Comparison of ENCODE assay signal across 10 mouse cellular contexts in the genomic region with DNA sequence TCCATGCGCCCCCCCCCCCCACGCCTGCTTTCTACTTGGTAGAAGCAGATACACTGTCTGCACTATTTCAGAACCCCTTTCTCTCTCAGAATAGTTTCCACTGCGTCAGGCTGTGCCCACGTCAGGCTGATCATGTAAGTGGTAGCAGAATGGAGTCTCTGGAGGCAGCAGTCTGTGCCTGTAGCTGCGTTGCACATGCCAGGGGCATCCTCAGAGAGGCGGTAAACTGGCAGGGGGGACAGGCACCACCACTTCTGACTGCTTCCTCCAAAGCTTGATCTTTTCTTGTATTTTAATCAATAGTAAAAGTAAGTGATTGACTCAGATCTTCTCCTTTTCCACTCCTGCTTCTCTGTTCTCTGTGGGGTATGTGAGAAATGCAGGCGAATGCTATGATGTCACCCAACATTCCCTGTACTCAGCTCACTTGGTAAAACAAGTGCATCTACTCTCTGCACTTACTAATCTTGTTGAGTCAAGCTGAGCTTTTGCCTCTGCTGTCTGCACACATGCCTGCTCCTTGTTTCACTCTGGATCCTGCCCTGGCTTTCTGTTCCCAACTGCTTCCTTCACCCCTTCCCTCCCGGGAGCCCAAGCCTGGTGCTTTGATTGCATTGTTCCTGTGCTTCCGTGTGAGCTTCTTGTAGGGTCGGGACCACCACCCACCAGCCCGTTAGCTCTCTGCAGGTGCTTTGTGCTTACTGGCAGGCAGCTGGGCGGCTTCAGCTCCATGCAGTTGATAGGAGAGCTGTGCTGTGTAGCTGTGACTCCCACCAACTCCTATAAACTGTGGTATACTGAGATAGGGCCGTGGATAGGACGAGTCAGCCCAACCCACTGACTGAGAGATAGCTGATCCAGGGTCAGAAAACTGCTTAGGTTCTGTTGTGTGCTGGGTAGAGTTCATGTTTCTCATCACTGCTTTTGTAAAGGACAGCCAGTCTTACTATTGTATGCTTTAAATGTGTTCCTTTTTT.
DNase-seq lines count a peak whose midpoint lies in the region; ATAC-seq and TF ChIP-seq lines count a peak whose summit lies in the region.
"Had no signal": no experiment of that assay in that cellular context is flagged by ENCODE, and none has a peak within 500 bp of the region (broad histone marks: within the 10 kb centered on the region; RNA-seq: fewer than 3 reads in every experiment).

No protein-coding gene starts in this region.

- no peak overlapping the region for H3K9ac ChIP-seq in MEL (ENCODE audit: control insufficient read depth, low read depth, low read length, poor library complexity, severe bottlenecking)
- H3K9ac ChIP-seq in liver, embryonic 15.5 days, result no peak overlapping the region

- no peak overlapping the region for H3K4me2 ChIP-seq in liver, embryonic 15.5 days

- H3K79me2 ChIP-seq in MEL (ENCODE audit: control insufficient read depth, insufficient read depth, low read length, poor library complexity), result peaks cover 2% of the 10 kb centered on the region; the same call in 1 of the 2 replicates

- peaks cover 0 to 8% of the 10 kb centered on the region in 2 experiments; a peak in 2 of 4 replicates for H3K4me1 ChIP-seq in MEL (ENCODE audit: control insufficient read depth in 1 of 2, insufficient read depth in 2 of 2, low read length in 2 of 2)
- H3K4me1 ChIP-seq in liver, embryonic 15.5 days (replicated peaks), result peaks cover 20% of the 10 kb centered on the region

- H3K9me3 ChIP-seq in MEL (replicated peaks; ENCODE audit: insufficient read depth, low read length), result no peaks in the 10 kb centered on the region
- H3K9me3 ChIP-seq in liver, embryonic 15.5 days (replicated peaks), result no peaks in the 10 kb centered on the region

- no peak for TF ChIP-seq POLR2A in MEL (IDR thresholded peaks at IDR 0.05; ENCODE audit: control insufficient read depth in 1 of 2, insufficient read depth in 1 of 2, low read depth in 1 of 2, low read length in 2 of 2, poor library complexity in 1 of 2)

- no peak for DNase-seq in frontal cortex, postnatal 10 days (ENCODE audit: low spot score in 2 of 2)
- peak; percentile 38 to 64 for DNase-seq in left cerebral cortex, adult 18-20 months (ENCODE audit: low spot score in 2 of 2)
- DNase-seq in left cerebral cortex, postnatal 4 days, result no peak
- peak; percentile 22 for DNase-seq in MEL (ENCODE audit: low read depth, low spot score)
- DNase-seq in embryo, embryonic 10.5 days (ENCODE audit: low spot score), result no peak
- DNase-seq in gastrocnemius, postnatal 36 days, result no peak
- DNase-seq: gastrocnemius, adult 2 months had no signal

- TF ChIP-seq RAD21 in MEL (IDR thresholded peaks at IDR 0.05; ENCODE audit: low read depth, low read length), result no peak

- H3K27me3 ChIP-seq in MEL (ENCODE audit: control insufficient read depth in 1 of 2, insufficient read depth in 2 of 2, low read length in 2 of 2), result no peaks in the 10 kb centered on the region
- no peaks in the 10 kb centered on the region for H3K27me3 ChIP-seq in liver, embryonic 15.5 days

- intact Hi-C loops in left cerebral cortex, postnatal 4 days (cut with DNase I), result no loop called here
- intact Hi-C loops in gastrocnemius, postnatal 36 days (cut with DNase I), result no loop called here

- H3K36me3 ChIP-seq in MEL (ENCODE audit: control insufficient read depth in 1 of 2, insufficient read depth in 2 of 2, low read length in 2 of 2), result peaks cover 0 to 3% of the 10 kb centered on the region in 2 experiments; a peak in 1 of 4 replicates
- H3K36me3 ChIP-seq in liver, embryonic 15.5 days (replicated peaks), result peaks cover 13% of the 10 kb centered on the region

- ATAC-seq in frontal cortex, adult (ENCODE audit: low TSS enrichment), result peak; percentile 83
- peak; percentile 49; the same call in 1 of the 2 replicates for ATAC-seq in liver, embryonic 15.5 days (ENCODE audit: insufficient read depth)

- no peak overlapping the region for H3K4me3 ChIP-seq in MEL (ENCODE audit: control insufficient read depth in 1 of 2, insufficient read depth in 1 of 2, low read depth in 2 of 2, low read length in 2 of 2)
- H3K4me3 ChIP-seq in liver, embryonic 15.5 days (replicated peaks), result no peak overlapping the region
- H3K4me3 ChIP-seq: gastrocnemius, adult 2 months; left cerebral cortex, adult 2 months had no signal

- no peak for TF ChIP-seq EP300 in MEL (IDR thresholded peaks at IDR 0.05; ENCODE audit: low read depth in 1 of 2, low read length in 2 of 2)

- 58% methylated on average over 14 of the region's 14 CpGs for WGBS in liver, embryonic 15.5 days (ENCODE audit: insufficient replicate concordance)

- no peak for TF ChIP-seq CTCF in MEL (IDR thresholded peaks at IDR 0.05 in 2 of 3, conservative IDR thresholded peaks at IDR 0.05 in 1 of 3; ENCODE audit: control insufficient read depth in 1 of 3, insufficient read depth in 1 of 3, low read depth in 2 of 3, low read length in 3 of 3, poor library complexity in 1 of 3, severe bottlenecking in 1 of 3)

- H3K27ac ChIP-seq in MEL (ENCODE audit: control insufficient read depth, low read depth, low read length), result no peak overlapping the region
- H3K27ac ChIP-seq in liver, embryonic 15.5 days (replicated peaks), result no peak overlapping the region
- H3K27ac ChIP-seq: left cerebral cortex, adult 2 months had no signal

TF ChIP-seq in MEL, 35 proteins besides CTCF, POLR2A, EP300 and RAD21:
- no peak for TF ChIP-seq POLR2AphosphoS5 (IDR thresholded peaks at IDR 0.05; ENCODE audit: borderline replicate concordance, low read depth, low read length)
- no peak for TF ChIP-seq SMC3 (IDR thresholded peaks at IDR 0.05; ENCODE audit: low read depth, low read length)
- no peak for TF ChIP-seq ZKSCAN1 (IDR thresholded peaks at IDR 0.05; ENCODE audit: low read depth, low read length)
- no peak for TF ChIP-seq ETS1 (IDR thresholded peaks at IDR 0.05; ENCODE audit: low read depth, low read length)
- no peak for TF ChIP-seq MAFK (IDR thresholded peaks at IDR 0.05; ENCODE audit: borderline replicate concordance, low read depth, low read length)
- TF ChIP-seq MXI1 (IDR thresholded peaks at IDR 0.05; ENCODE audit: low read depth, low read length), result no peak
- no peak for TF ChIP-seq RCOR1 (IDR thresholded peaks at IDR 0.05; ENCODE audit: low read depth, low read length)
- TF ChIP-seq GABPA (IDR thresholded peaks at IDR 0.05; ENCODE audit: low read depth, low read length), result no peak

Comparison
In these comparisons a context has a peak if more than half of its experiments do, and no peak if none do; other contexts are left out.
1. DNase-seq: peak in left cerebral cortex, adult 18-20 months (2 of 2) and MEL (single experiment); none in frontal cortex, postnatal 10 days (0 of 2), left cerebral cortex, postnatal 4 days (single experiment), embryo, embryonic 10.5 days (single experiment) and gastrocnemius, postnatal 36 days (0 of 2).